8 mouse cellular contexts compared by ENCODE assay signal in the genomic region with DNA sequence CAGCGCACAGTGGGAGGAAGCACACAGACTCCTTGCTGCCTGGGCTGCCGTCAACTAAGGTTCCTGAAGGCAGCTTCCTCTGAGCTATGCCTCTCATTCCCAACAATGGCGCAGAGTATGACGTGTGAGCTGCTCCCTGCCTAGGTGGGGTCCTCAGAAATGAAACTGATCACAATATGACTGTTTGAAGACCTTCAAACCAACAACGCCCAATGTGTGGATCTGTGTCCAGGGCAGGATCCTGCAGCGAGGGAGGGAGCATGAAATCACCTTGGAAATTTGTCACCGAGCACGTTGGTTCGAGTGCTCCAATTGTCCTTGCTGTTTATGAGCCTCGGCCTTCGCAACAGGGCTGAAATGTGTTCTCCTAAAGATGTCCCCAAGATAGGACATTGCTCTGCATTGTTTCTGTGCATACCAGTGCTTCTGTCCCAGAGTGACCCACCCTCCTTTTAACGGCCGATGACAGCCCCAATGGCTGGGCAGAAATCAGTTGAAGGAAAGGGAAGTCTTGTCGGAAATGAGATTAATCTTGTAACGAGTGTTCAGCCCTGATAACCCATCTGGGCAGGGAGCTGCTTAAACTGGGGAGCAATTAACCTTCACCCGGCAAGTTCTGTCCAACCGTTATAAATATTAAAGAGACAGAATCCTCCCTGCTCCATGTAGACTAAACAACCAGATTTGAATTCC.
DNase-seq lines count a peak whose midpoint lies in the region; ATAC-seq and TF ChIP-seq lines count a peak whose summit lies in the region.
"Had no signal": no experiment of that assay in that cellular context is flagged by ENCODE, and none has a peak within 500 bp of the region (broad histone marks: within the 10 kb centered on the region; RNA-seq: fewer than 3 reads in every experiment).

No protein-coding gene starts in this region.

- H3K36me3 ChIP-seq in heart, embryonic 10.5 days = no peaks in the 10 kb centered on the region
- H3K36me3 ChIP-seq in midbrain, embryonic 16.5 days (ENCODE audit: control insufficient read depth, insufficient read depth, low read length) = no peaks in the 10 kb centered on the region
- H3K36me3 ChIP-seq: limb, embryonic 10.5 days had no signal

- no peak overlapping the region for H3K4me2 ChIP-seq in midbrain, embryonic 16.5 days (ENCODE audit: low read length)

- no peaks in the 10 kb centered on the region for H3K27me3 ChIP-seq in heart, embryonic 10.5 days (ENCODE audit: insufficient read depth, poor library complexity, severe bottlenecking)
- H3K27me3 ChIP-seq in midbrain, embryonic 16.5 days (ENCODE audit: control insufficient read depth, insufficient read depth, low read depth, low read length) = no peaks in the 10 kb centered on the region

- TF ChIP-seq POLR2A in bone marrow, adult 2 months (IDR thresholded peaks at IDR 0.05; ENCODE audit: borderline replicate concordance, control insufficient read depth, low read depth, low read length) = no peak

- H3K9ac ChIP-seq in midbrain, embryonic 16.5 days (ENCODE audit: low read depth, low read length) = no peak overlapping the region

- H3K4me3 ChIP-seq in bone marrow, adult 2 months (replicated peaks; ENCODE audit: control insufficient read depth, low read depth, low read length) = peak overlapping the region; percentile 4
- peak overlapping the region; percentile 36 for H3K4me3 ChIP-seq in heart, embryonic 10.5 days
- H3K4me3 ChIP-seq in midbrain, embryonic 16.5 days (ENCODE audit: low read depth, low read length) = no peak overlapping the region
- H3K4me3 ChIP-seq: limb, embryonic 10.5 days had no signal

- H3K9me3 ChIP-seq in heart, embryonic 10.5 days = no peaks in the 10 kb centered on the region
- H3K9me3 ChIP-seq in midbrain, embryonic 16.5 days (replicated peaks; ENCODE audit: control insufficient read depth, low read length, poor library complexity, severe bottlenecking) = no peaks in the 10 kb centered on the region
- H3K9me3 ChIP-seq: limb, embryonic 10.5 days had no signal

- no peak for ATAC-seq in midbrain, embryonic 16.5 days

- peak overlapping the region; percentile 31; the same call in 1 of the 2 replicates for H3K27ac ChIP-seq in bone marrow, adult 2 months (ENCODE audit: control insufficient read depth, insufficient read depth, low read depth, low read length, poor library complexity)
- H3K27ac ChIP-seq in heart, embryonic 10.5 days = peak overlapping the region; percentile 88
- H3K27ac ChIP-seq in midbrain, embryonic 16.5 days (ENCODE audit: low read length) = no peak overlapping the region

- intact Hi-C loops in left cerebral cortex, postnatal 10 days (cut with DNase I) = no loop called here

- WGBS in bone marrow, adult 2 months = 9% methylated on average over 17 of the region's 17 CpGs
- 34% methylated on average over 17 of the region's 17 CpGs for WGBS in heart, embryonic 10.5 days
- 78% methylated on average over 17 of the region's 17 CpGs for WGBS in midbrain, embryonic 16.5 days

- no peak for DNase-seq in heart, embryonic 10.5 days (ENCODE audit: low spot score)
- peak; percentile 57 for DNase-seq in kidney, postnatal 10 days
- DNase-seq in lung, postnatal 36 days = peak; percentile 83
- no peak for DNase-seq in left cerebral cortex, postnatal 10 days (ENCODE audit: extremely low spot score in 1 of 2, low spot score in 2 of 2)
- DNase-seq in ovary, postnatal 14 days (ENCODE audit: low spot score) = no peak

- no peak for TF ChIP-seq CTCF in bone marrow, adult 2 months (IDR thresholded peaks at IDR 0.05; ENCODE audit: control insufficient read depth, insufficient read depth, low read length)

- H3K4me1 ChIP-seq in bone marrow, adult 2 months (ENCODE audit: control insufficient read depth, insufficient read depth, low read length) = peaks cover 17% of the 10 kb centered on the region
- H3K4me1 ChIP-seq in heart, embryonic 10.5 days = peaks cover 58% of the 10 kb centered on the region
- no peaks in the 10 kb centered on the region for H3K4me1 ChIP-seq in midbrain, embryonic 16.5 days (ENCODE audit: control insufficient read depth, insufficient read depth, low read length)

Comparison
In these comparisons a context has a peak if more than half of its experiments do, and no peak if none do; other contexts are left out.
1. DNase-seq: peak in kidney, postnatal 10 days (single experiment) and lung, postnatal 36 days (single experiment); none in heart, embryonic 10.5 days (single experiment), left cerebral cortex, postnatal 10 days (0 of 2) and ovary, postnatal 14 days (single experiment).